Mouse (Mus musculus) midbrain, postnatal 0 days (tissue): ENCODE measurements around the gene Arhgap6. TPM values are rescaled to one million over a fixed set of nuclear protein-coding genes. Genes with fewer than 3 reads are reported as not detected.
A peak's percentile ranks its signal among the peaks of the same experiment; 100 is the strongest.

Experiments
- ATAC-seq: fragments of 200-750 bp; cut with Nextera tagmentation; 2 replicates; pipeline ENCODE4 v1.8.0; 2017; ENCODE audit warnings: moderate number of reproducible peaks, mild to moderate bottlenecking, moderate TSS enrichment, moderate library complexity; ENCODE audit not compliant: low FRiP score
- DNase-seq: peaks from one replicate; pipeline ENCODE4 v3.0.0-alpha.2; 2015; ENCODE audit warnings: low spot score
- H3K27ac ChIP-seq: fragments of 300-500 bp; sonication (generic); 2 replicates; pipeline ENCODE4 v1.5.1; 2014; ENCODE audit warnings: low read depth, mild to moderate bottlenecking, low read length, mixed read lengths
- H3K27me3 ChIP-seq: fragments of 300-500 bp; sonication (generic); 2 replicates; pipeline ENCODE4 v1.6.1; 2014; ENCODE audit warnings: low read length, control low read depth, mixed read lengths; ENCODE audit not compliant: insufficient read depth
- H3K36me3 ChIP-seq: fragments of 300-500 bp; sonication (generic); 2 replicates; pipeline ENCODE4 v1.6.1; 2014; ENCODE audit warnings: low read length, control low read depth, mixed read lengths; ENCODE audit not compliant: insufficient read depth
- H3K4me1 ChIP-seq: fragments of 300-500 bp; sonication (generic); 2 replicates; pipeline ENCODE4 v1.6.1; 2014; ENCODE audit warnings: mild to moderate bottlenecking, control low read depth, antibody characterized with exemption, low read length, mixed read lengths; ENCODE audit not compliant: insufficient read depth
- H3K4me2 ChIP-seq: fragments of 300-500 bp; sonication (generic); 2 replicates; pipeline ENCODE4 v1.6.1; 2014; ENCODE audit warnings: low read depth, mild to moderate bottlenecking, low read length, mixed read lengths; ENCODE audit not compliant: poor library complexity, severe bottlenecking
- H3K4me3 ChIP-seq: fragments of 300-500 bp; sonication (generic); 2 replicates; pipeline ENCODE4 v1.5.1; 2014; ENCODE audit warnings: low read depth, mild to moderate bottlenecking, low read length, moderate library complexity
- H3K9ac ChIP-seq: fragments of 300-500 bp; sonication (generic); replicated peaks from 2 replicates; pipeline ENCODE4 v1.6.1; 2014; ENCODE audit warnings: mild to moderate bottlenecking, low read length, moderate library complexity, mixed read lengths; ENCODE audit not compliant: poor library complexity, severe bottlenecking
- H3K9me3 ChIP-seq: fragments of 300-500 bp; sonication (generic); 2 replicates; pipeline ENCODE4 v1.6.1; 2016; ENCODE audit warnings: low read length, control low read depth
- CTCF ChIP-seq: IDR thresholded peaks from 2 replicates; pipeline ENCODE4 v1.5.1; 2016; ENCODE audit warnings: antibody characterized with exemption, mild to moderate bottlenecking
- WGBS: fragments of 180-500 bp; shearing (Covaris S2); extraction: QIAGEN DNeasy Blood & Tissue Kit; methylation state at CpG from one replicate; pipeline ENCODE4 v1.1.7; 2014; 5-methylcytosine and 5-hydroxymethylcytosine counted together
- polyA plus RNA-seq: library from polyadenylated mRNA; unstranded; fragments of >200 nt; fragmentation: Nextera tagmentation; extraction: Ambion mirVana; gene quantifications from 2 replicates; pipeline ENCODE4 v1.2.1, GENCODE M21; 2015
- total RNA-seq: library from RNA; depleted of rRNA; stranded (reverse); fragments of >200 nt; gene quantifications from 2 replicates; pipeline ENCODE4 v1.2.3, GENCODE M21; 2014

Gene Arhgap6
- total and polyA plus RNA-seq, 2 experiments from 2014 or later = 0.93 to 2.1 TPM

GRCm38 (mm10) chrX:169075020-169075419, 280.1 kb downstream of the Arhgap6 start:
- 80% methylated on average over 2 of the region's 2 CpGs for WGBS
- Histone ChIP-seq H3K9ac (no peak overlapping the region), H3K36me3 (no peaks in the 10 kb centered on the region), H3K4me3 (no peak overlapping the region), H3K27me3 (no peaks in the 10 kb centered on the region; the same call in 1 of the 2 replicates), H3K4me2 (no peak overlapping the region), H3K9me3 (no peaks in the 10 kb centered on the region), H3K4me1 (no peaks in the 10 kb centered on the region), H3K27ac (no peak overlapping the region)
- DNase-seq (no peak), ATAC-seq (no peak)
- TF ChIP-seq CTCF = no peak

DNA sequence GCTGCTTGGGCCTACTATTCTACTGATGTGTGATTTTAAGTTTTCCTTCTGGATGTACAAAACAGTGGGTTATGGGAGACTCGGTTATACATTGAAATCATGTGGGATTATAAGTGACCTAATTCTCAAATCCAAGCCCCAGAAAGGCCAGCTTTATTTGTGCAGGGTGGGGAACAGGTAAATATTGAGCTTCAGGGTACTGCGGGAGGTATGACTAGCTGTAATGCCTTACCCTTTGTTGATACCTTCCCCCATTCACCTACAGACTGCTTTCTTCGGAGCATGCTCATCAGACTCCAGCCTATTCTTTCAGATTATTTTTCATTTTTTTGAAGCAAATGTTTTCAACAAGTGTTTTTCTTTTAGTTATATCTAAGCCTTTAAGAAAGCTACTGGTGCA, 286.7 kb downstream of the Arhgap6 start:
- H3K4me2 ChIP-seq = no peak overlapping the region
- WGBS = 78% methylated on average over 3 of the region's 3 CpGs
- no peak overlapping the region for H3K9ac ChIP-seq
- H3K9me3 ChIP-seq = no peaks in the 10 kb centered on the region
- no peak for TF ChIP-seq CTCF
- H3K27ac ChIP-seq = no peak overlapping the region
- DNase-seq = no peak
- H3K4me3 ChIP-seq = no peak overlapping the region
- no peak for ATAC-seq
- no peaks in the 10 kb centered on the region for H3K27me3 ChIP-seq
- H3K4me1 ChIP-seq = no peaks in the 10 kb centered on the region
- no peaks in the 10 kb centered on the region for H3K36me3 ChIP-seq

DNA sequence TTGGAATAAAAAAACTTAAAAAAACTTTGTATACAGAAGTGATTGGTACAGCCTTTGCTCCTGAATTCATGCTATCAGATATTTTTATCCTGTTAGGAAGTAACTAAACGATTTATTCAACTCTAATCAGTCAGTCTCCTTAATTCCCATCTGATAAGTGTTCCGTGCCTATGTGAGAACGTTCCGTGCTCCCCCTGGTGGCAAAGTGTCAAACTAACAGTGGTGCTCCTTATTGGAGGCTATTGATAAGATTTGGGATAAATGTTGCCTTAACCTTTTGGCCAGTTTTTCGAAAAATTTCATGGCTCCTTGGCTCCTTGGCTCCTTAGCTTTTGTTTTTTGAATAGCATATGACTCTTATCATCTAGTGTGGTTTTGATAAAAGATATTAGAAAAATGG, 291.0 kb downstream of the Arhgap6 start:
- WGBS = 9% methylated on average over 5 of the region's 5 CpGs
- H3K9ac ChIP-seq = no peak overlapping the region
- no peaks in the 10 kb centered on the region for H3K36me3 ChIP-seq
- peak; percentile 65 for TF ChIP-seq CTCF
- H3K4me1 ChIP-seq = no peaks in the 10 kb centered on the region
- no peaks in the 10 kb centered on the region for H3K9me3 ChIP-seq
- H3K4me2 ChIP-seq = no peak overlapping the region
- no peak overlapping the region for H3K4me3 ChIP-seq
- ATAC-seq = no peak
- peak; percentile 45 for DNase-seq
- H3K27me3 ChIP-seq = no peaks in the 10 kb centered on the region; the same call in 1 of the 2 replicates
- no peak overlapping the region for H3K27ac ChIP-seq

- Histone ChIP-seq H3K9ac (no peak overlapping the region), H3K4me3 (no peak overlapping the region), H3K9me3 (no peaks in the 10 kb centered on the region), H3K27me3 (peaks cover 3% of the 10 kb centered on the region; the same call in 1 of the 2 replicates), H3K27ac (no peak overlapping the region), H3K4me2 (no peak overlapping the region), H3K36me3 (no peaks in the 10 kb centered on the region), H3K4me1 (no peaks in the 10 kb centered on the region)
- DNase-seq (no peak), ATAC-seq (no peak)
- 78% methylated on average over 2 of the region's 2 CpGs for WGBS
- no peak for TF ChIP-seq CTCF
Observed at GRCm38 (mm10) chrX:169089221-169089620, 294.3 kb downstream of the Arhgap6 start.

DNA sequence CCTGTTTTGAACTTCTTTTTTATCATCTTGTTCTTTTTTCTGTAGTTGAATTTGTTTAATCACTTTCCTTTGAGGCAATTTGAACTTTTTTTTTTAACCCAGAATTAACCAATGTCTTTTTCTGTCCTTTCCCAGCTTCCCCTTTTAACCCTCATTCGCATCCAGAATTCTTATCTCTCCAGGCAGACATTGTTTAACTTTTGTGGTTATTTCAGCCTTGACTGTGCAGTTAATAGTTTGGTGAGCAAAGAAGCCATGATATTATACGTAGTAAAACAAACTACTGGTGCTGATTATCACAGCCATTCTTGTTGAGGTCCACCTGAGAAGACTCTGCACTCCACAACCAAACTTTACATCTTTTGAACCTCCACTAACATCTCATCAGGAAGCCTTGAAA, 299.7 kb downstream of the Arhgap6 start:
- Histone ChIP-seq H3K9ac (no peak overlapping the region), H3K4me2 (no peak overlapping the region), H3K9me3 (no peaks in the 10 kb centered on the region), H3K36me3 (no peaks in the 10 kb centered on the region), H3K27ac (no peak overlapping the region), H3K4me3 (no peak overlapping the region), H3K27me3 (peaks cover 8% of the 10 kb centered on the region; the same call in 1 of the 2 replicates), H3K4me1 (no peaks in the 10 kb centered on the region)
- DNase-seq = no peak
- no peak for ATAC-seq
- 73% methylated on average over 2 of the region's 2 CpGs for WGBS
- TF ChIP-seq CTCF = no peak

DNA sequence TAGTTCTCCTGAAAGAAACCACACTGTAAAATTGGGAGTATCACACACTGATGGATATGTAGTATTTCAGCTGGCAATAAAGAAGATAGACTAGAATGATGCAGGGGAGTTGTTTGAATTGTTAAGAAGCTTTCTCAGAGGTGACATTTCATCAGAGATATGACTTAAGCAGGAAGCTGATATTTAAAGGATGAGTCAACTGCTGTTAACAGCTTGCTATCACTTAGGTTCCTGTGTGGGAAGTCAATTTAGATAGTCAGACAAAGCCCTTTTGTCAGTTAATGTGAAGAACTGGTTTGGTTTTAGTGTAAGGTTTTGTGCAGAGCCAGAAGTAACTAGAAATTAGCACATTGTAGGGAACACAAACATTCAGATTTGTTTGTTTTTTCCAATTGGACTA, 300.7 kb downstream of the Arhgap6 start:
- no peak for TF ChIP-seq CTCF
- H3K27ac ChIP-seq = no peak overlapping the region
- H3K36me3 ChIP-seq = no peaks in the 10 kb centered on the region
- ATAC-seq = no peak
- no peak for DNase-seq
- H3K4me3 ChIP-seq = no peak overlapping the region
- H3K4me2 ChIP-seq = no peak overlapping the region
- no peaks in the 10 kb centered on the region for H3K9me3 ChIP-seq
- H3K27me3 ChIP-seq = peaks cover 8% of the 10 kb centered on the region; the same call in 1 of the 2 replicates
- no peaks in the 10 kb centered on the region for H3K4me1 ChIP-seq
- no peak overlapping the region for H3K9ac ChIP-seq
